Mouse (Mus musculus) heart, adult 2 months (tissue): Measurements from ENCODE around the gene Aqp5. TPM values are rescaled to one million over a fixed set of nuclear protein-coding genes. Genes with fewer than 3 reads are reported as not detected.

Experiments
- DNase-seq, 2 experiments: peaks; one replicate each; pipeline ENCODE4 v3.0.0; 2021
- H3K27ac ChIP-seq: fragments of 200-600 bp; 2 replicates; pipeline ENCODE4 v1.8.1; 2022
- H3K27me3 ChIP-seq: fragments of 200-500 bp; 2 replicates; pipeline ENCODE4 v1.6.1; 2012; ENCODE audit warnings: mild to moderate bottlenecking, low read length, inconsistent platforms, mixed read lengths; ENCODE audit not compliant: control insufficient read depth, insufficient read depth
- H3K36me3 ChIP-seq: fragments of 200-500 bp; 2 replicates; pipeline ENCODE4 v1.6.1; 2012; ENCODE audit warnings: low read length, inconsistent platforms; ENCODE audit not compliant: control insufficient read depth, insufficient read depth
- H3K4me1 ChIP-seq: fragments of 200-500 bp; 2 replicates; pipeline ENCODE4 v1.6.1; 2011; ENCODE audit warnings: low read length; ENCODE audit not compliant: control insufficient read depth, insufficient read depth
- H3K4me3 ChIP-seq: fragments of 200-600 bp; 2 replicates; pipeline ENCODE4 v1.8.1; 2022
- H3K79me2 ChIP-seq: fragments of 200-500 bp; replicated peaks from 2 replicates; pipeline ENCODE4 v1.6.1; 2012; ENCODE audit warnings: mild to moderate bottlenecking, inconsistent platforms, low read length, moderate library complexity, mixed read lengths; ENCODE audit not compliant: control insufficient read depth, insufficient read depth
- H3K9ac ChIP-seq: fragments of 200-500 bp; 2 replicates; pipeline ENCODE4 v1.6.1; 2012; ENCODE audit warnings: low read depth, mild to moderate bottlenecking, control low read depth, inconsistent platforms, low read length, mixed read lengths
- CTCF ChIP-seq: fragments of 200-600 bp; IDR thresholded peaks from 2 replicates; pipeline ENCODE4 v1.8.1; 2022; ENCODE audit warnings: antibody characterized with exemption, mild to moderate bottlenecking, moderate library complexity
- EP300 ChIP-seq: fragments of 200-500 bp; IDR thresholded peaks from 2 replicates; pipeline ENCODE4 v1.6.1; 2011; ENCODE audit warnings: low read depth, low read length, control low read depth; ENCODE audit not compliant: insufficient read depth
- POLR2A ChIP-seq: fragments of 200-500 bp; IDR thresholded peaks from 2 replicates; pipeline ENCODE4 v1.6.1; 2011; ENCODE audit warnings: mild to moderate bottlenecking, low read depth, low read length, control low read depth; ENCODE audit not compliant: insufficient read depth
- WGBS: fragments of 180-500 bp; shearing (Covaris S2); methylation state at CpG from one replicate; pipeline ENCODE4 v1.1.7; 2018; 5-methylcytosine and 5-hydroxymethylcytosine counted together
- intact Hi-C: fragments of 180-260 bp; cut with DNase I; formaldehyde crosslinking; loops from one replicate; pipeline ENCODE4 v1.15.1; 2025
- long read RNA-seq: library from polyadenylated mRNA; stranded (forward); transcript quantifications from one replicate; pipeline ENCODE4 v2.0.0, GENCODE M21; 2021
- polyA plus RNA-seq: library from polyadenylated mRNA; depleted of rRNA; stranded (reverse); fragments of >200 nt; gene quantifications from 2 replicates; pipeline ENCODE4 v1.2.3, GENCODE M21; 2012; rRNA removed
- total RNA-seq, 2 experiments: library from RNA; stranded (reverse); gene quantifications; 2 replicates each; pipeline ENCODE4 v1.2.3; 2021

Gene Aqp5
- total RNA-seq (under 1 TPM in 1 of 2 experiments, not detected in 1; 0.42 TPM), polyA plus RNA-seq (0.91 and 7.2 TPM in 2 replicates)
- long read RNA-seq = 0 reads

DNA sequence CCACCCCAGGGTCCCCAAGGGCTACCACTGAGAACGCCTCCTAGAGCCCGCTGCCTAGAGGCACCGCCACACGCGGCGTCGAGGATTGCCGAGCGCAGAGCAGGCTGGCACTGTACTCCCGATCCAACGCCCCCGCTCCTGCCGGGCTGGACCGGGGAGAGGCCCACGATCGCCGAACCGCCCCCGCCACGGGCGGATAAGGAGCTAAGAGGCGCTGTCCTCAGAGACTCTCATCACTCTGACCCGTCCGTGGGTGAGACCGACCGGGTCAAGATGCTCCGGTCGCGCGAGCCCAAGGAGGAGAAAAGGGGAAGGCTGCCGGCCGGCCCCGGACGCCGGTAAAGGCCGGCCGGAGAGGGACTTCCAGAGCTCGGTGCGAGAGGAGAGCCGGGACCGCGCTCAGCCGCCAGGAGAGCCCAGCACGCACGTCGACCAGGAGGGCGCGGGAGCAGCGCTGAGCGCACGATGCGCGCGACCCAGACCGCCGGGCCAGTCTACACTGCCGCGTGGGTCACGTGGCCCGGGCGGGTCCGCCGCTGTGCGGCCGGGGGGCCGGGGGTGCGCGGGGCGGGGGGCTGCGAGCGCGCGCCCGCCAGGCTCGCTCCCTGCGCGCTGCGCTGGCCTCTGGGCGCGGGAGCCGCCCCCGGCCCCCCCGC, at the start of gene Aqp5:
Gene Aqp5, plus strand, starts transcription at position 354 of the 656 bp plus-strand sequence.
- intact Hi-C loops = no loop called here
- TF ChIP-seq CTCF (no peak), EP300 (no peak), POLR2A (no peak)
- no peak within 1 kb of the TSS for H3K4me3 ChIP-seq
- H3K79me2 ChIP-seq = no peaks in the 10 kb centered on the region
- no peak within 1 kb of the TSS for H3K9ac ChIP-seq
- DNase-seq = peak in 1 of 2 experiments; percentile 15
- H3K4me1 ChIP-seq = no peaks in the 10 kb centered on the region
- peaks cover 12% of the 10 kb centered on the region for H3K27me3 ChIP-seq
- 5% methylated on average over 59 of the region's 83 CpGs for WGBS
- H3K36me3 ChIP-seq = no peaks in the 10 kb centered on the region
- H3K27ac ChIP-seq = no peak within 1 kb of the TSS

DNA sequence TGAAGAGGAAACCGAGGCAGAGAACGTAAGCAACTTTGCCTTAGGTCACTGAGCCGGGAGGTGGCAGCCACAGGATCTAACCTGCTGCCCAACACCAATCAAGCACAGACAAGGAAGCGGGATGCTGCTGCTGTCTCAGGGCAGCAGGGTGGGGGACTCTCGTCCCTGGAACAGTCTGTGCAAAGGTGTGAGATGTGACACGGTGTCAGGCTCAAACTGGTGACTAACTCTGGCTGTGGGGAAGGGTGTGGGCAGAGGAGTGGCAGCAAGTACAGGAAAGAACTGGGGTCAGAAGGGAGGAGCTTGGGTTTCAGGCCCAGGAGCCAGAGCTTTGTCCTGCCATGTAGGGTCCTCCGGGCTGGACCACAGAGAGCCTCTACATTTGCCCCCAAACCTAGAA, 46.5 kb upstream of the Aqp5 start:
- Histone ChIP-seq H3K27ac (no peak overlapping the region), H3K36me3 (no peaks in the 10 kb centered on the region), H3K4me3 (no peak overlapping the region), H3K27me3 (no peaks in the 10 kb centered on the region), H3K9ac (no peak overlapping the region), H3K4me1 (no peaks in the 10 kb centered on the region), H3K79me2 (no peaks in the 10 kb centered on the region)
- intact Hi-C loops = no loop called here
- WGBS = 56% methylated on average over 7 of the region's 7 CpGs
- no peak for TF ChIP-seq POLR2A
- TF ChIP-seq CTCF = no peak
- TF ChIP-seq EP300 = no peak
- no peak for DNase-seq

DNA sequence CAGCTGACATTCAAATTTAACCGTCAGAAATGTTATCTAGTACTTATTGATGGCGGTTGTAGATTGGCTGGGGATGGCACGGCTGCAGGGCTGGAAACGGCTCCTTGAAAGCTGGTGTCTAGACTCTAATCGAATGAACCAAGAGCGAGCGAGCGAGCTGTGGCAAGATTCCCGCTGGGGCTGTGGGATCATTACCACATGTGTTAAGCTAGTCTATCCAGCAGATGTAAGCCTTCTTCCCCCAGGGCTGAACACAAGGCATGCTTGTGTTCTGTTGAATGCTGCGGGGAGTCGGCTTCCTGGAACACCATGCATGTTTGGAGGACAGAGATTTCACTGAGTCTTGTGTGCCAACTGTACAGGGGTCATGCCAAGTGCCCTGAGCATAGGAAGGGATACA, 44.0 kb upstream of the Aqp5 start:
- Histone ChIP-seq H3K27ac (no peak overlapping the region), H3K4me1 (no peaks in the 10 kb centered on the region), H3K36me3 (no peaks in the 10 kb centered on the region), H3K27me3 (no peaks in the 10 kb centered on the region), H3K9ac (no peak overlapping the region), H3K79me2 (no peaks in the 10 kb centered on the region), H3K4me3 (no peak overlapping the region)
- TF ChIP-seq POLR2A (no peak), EP300 (no peak), CTCF (no peak)
- 70% methylated on average over 11 of the region's 11 CpGs for WGBS
- DNase-seq = peak in 1 of 2 experiments; percentile 6
- intact Hi-C loops = no loop called here

DNA sequence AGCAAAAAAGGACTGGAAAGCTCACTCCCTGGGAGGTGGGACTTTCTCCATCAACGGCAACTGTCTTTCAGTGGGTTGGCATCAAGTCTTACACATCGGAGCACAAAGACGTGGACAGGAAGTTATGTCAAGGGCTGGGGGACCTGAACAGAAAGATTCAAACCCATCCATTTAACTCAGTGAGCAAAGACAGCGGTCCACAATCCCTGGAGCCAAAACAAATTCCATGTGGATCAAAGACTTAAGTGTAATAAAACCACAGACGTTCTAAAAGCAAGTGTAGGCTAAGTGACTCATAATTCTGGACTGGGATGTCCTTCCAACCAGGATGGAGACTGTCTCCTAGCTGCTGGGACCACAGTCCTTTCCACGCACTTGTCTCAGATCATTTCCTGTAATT, 42.9 kb upstream of the Aqp5 start:
- Histone ChIP-seq H3K4me3 (no peak overlapping the region), H3K9ac (no peak overlapping the region), H3K36me3 (no peaks in the 10 kb centered on the region), H3K79me2 (no peaks in the 10 kb centered on the region), H3K27ac (no peak overlapping the region), H3K27me3 (no peaks in the 10 kb centered on the region), H3K4me1 (no peaks in the 10 kb centered on the region)
- no peak for DNase-seq
- TF ChIP-seq EP300 = no peak
- TF ChIP-seq POLR2A = no peak
- no peak for TF ChIP-seq CTCF
- intact Hi-C loops = no loop called here
- 52% methylated on average over 6 of the region's 6 CpGs for WGBS

- intact Hi-C loops = no loop called here
- H3K27ac ChIP-seq = no peak overlapping the region
These were observed 40.7 kb upstream of the Aqp5 start for GRCm38 (mm10) chr15:99549901-99550300.

GRCm38 (mm10) chr15:99553767-99554166, 36.8 kb upstream of the Aqp5 start:
- no peak overlapping the region for H3K9ac ChIP-seq
- no peak overlapping the region for H3K27ac ChIP-seq
- no peaks in the 10 kb centered on the region for H3K79me2 ChIP-seq
- WGBS = 31% methylated on average over 6 of the region's 6 CpGs
- TF ChIP-seq CTCF = no peak
- no peak for DNase-seq
- no peaks in the 10 kb centered on the region for H3K36me3 ChIP-seq
- no peaks in the 10 kb centered on the region for H3K27me3 ChIP-seq
- no peak overlapping the region for H3K4me3 ChIP-seq
- H3K4me1 ChIP-seq = no peaks in the 10 kb centered on the region
- intact Hi-C loops = no loop called here

More at GRCm38 (mm10) chr15:99549901-99550300, 40.7 kb upstream of the Aqp5 start:
- no peaks in the 10 kb centered on the region for H3K4me1 ChIP-seq
- no peak overlapping the region for H3K4me3 ChIP-seq
- no peak overlapping the region for H3K9ac ChIP-seq
- no peak for TF ChIP-seq EP300
- DNase-seq = no peak
- H3K27me3 ChIP-seq = no peaks in the 10 kb centered on the region
- H3K79me2 ChIP-seq = no peaks in the 10 kb centered on the region
- 46% methylated on average over 2 of the region's 2 CpGs for WGBS
- no peaks in the 10 kb centered on the region for H3K36me3 ChIP-seq
